Mouse (Mus musculus): Measurements from ENCODE around the gene Gas2l2. TPM values are rescaled to one million over a fixed set of nuclear protein-coding genes. Genes with fewer than 3 reads are reported as not detected.

Gene Gas2l2
- polyA plus RNA-seq, 1 experiment = not detected

GRCm38 (mm10) chr11:83418566-83418965 lies 10.7 kb downstream of the Gas2l2 start:
- no peak for TF ChIP-seq POLR2A (IDR thresholded peaks at IDR 0.05; ENCODE audit: borderline replicate concordance, control insufficient read depth, low read depth, low read length)
- no peak for TF ChIP-seq CTCF (IDR thresholded peaks at IDR 0.05; ENCODE audit: control insufficient read depth, insufficient read depth, low read length)
- Histone ChIP-seq H3K4me1 (ENCODE audit: control insufficient read depth, insufficient read depth, low read length) (0 out of 2 replicates have a peak, but pooled peaks cover 2% of the 10 kb centered on the region), H3K27ac (ENCODE audit: control insufficient read depth, insufficient read depth, low read depth, low read length, poor library complexity) (no peak overlapping the region), H3K4me3 (replicated peaks; ENCODE audit: control insufficient read depth, low read depth, low read length) (no peak overlapping the region)
- WGBS = 6% methylated on average over 38 of the region's 38 CpGs

GRCm38 (mm10) chr11:83417708-83418107 lies 11.5 kb downstream of the Gas2l2 start:
- 0 out of 2 replicates have a peak, but pooled peaks cover 2% of the 10 kb centered on the region for H3K4me1 ChIP-seq (ENCODE audit: control insufficient read depth, insufficient read depth, low read length)
- WGBS = 78% methylated on average over 7 of the region's 7 CpGs
- TF ChIP-seq CTCF (IDR thresholded peaks at IDR 0.05; ENCODE audit: control insufficient read depth, insufficient read depth, low read length) (no peak), POLR2A (IDR thresholded peaks at IDR 0.05; ENCODE audit: borderline replicate concordance, control insufficient read depth, low read depth, low read length) (no peak)

DNA sequence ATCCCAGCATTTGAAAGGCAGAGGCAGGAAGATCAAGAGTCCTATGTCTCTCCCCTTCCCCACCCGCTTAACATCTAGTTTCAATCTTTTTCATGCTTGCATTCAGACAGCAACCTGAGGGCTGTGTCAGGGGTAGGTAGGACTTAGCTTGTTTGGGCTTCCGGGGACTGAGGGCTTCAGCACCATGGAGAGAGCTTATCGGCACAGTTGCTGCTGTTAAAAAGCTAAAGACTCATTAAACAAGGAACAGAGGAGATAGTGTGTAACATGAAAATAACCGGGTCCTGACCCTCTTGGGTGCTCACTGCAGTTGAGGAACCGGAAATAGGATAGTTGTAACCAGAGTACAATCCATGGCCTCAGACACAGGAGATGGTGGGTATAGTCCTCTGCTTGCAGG lies 12.2 kb downstream of the Gas2l2 start:
- TF ChIP-seq CTCF (IDR thresholded peaks at IDR 0.05; ENCODE audit: control insufficient read depth, insufficient read depth, low read length) (no peak), POLR2A (IDR thresholded peaks at IDR 0.05; ENCODE audit: borderline replicate concordance, control insufficient read depth, low read depth, low read length) (no peak)
- WGBS = 7% methylated on average over 5 of the region's 5 CpGs
- H3K27ac ChIP-seq (ENCODE audit: control insufficient read depth, insufficient read depth, low read depth, low read length, poor library complexity) = no peak overlapping the region
- 0 out of 2 replicates have a peak, but pooled peaks cover 2% of the 10 kb centered on the region for H3K4me1 ChIP-seq (ENCODE audit: control insufficient read depth, insufficient read depth, low read length)
- no peak overlapping the region for H3K4me3 ChIP-seq (replicated peaks; ENCODE audit: control insufficient read depth, low read depth, low read length)

More at GRCm38 (mm10) chr11:83417708-83418107, 11.5 kb downstream of the Gas2l2 start:
- Histone ChIP-seq H3K4me3 (replicated peaks; ENCODE audit: control insufficient read depth, low read depth, low read length) (no peak overlapping the region), H3K27ac (ENCODE audit: control insufficient read depth, insufficient read depth, low read depth, low read length, poor library complexity) (no peak overlapping the region)

- no peak overlapping the region for H3K4me3 ChIP-seq (replicated peaks; ENCODE audit: control insufficient read depth, low read depth, low read length)
- WGBS = 69% methylated on average over 6 of the region's 6 CpGs
Measured at GRCm38 (mm10) chr11:83410510-83410909, 18.7 kb downstream of the Gas2l2 start.

GRCm38 (mm10) chr11:83409792-83410291 lies 19.4 kb downstream of the Gas2l2 start:
- no peaks in the 10 kb centered on the region for H3K4me1 ChIP-seq (ENCODE audit: control insufficient read depth, insufficient read depth, low read length)
- TF ChIP-seq CTCF (IDR thresholded peaks at IDR 0.05; ENCODE audit: control insufficient read depth, insufficient read depth, low read length) (no peak), POLR2A (IDR thresholded peaks at IDR 0.05; ENCODE audit: borderline replicate concordance, control insufficient read depth, low read depth, low read length) (no peak)
- H3K27ac ChIP-seq (ENCODE audit: control insufficient read depth, insufficient read depth, low read depth, low read length, poor library complexity) = no peak overlapping the region
- 2% methylated on average over 39 of the region's 40 CpGs for WGBS
- H3K4me3 ChIP-seq (replicated peaks; ENCODE audit: control insufficient read depth, low read depth, low read length) = no peak overlapping the region

More at GRCm38 (mm10) chr11:83410510-83410909, 18.7 kb downstream of the Gas2l2 start:
- TF ChIP-seq POLR2A (IDR thresholded peaks at IDR 0.05; ENCODE audit: borderline replicate concordance, control insufficient read depth, low read depth, low read length) (no peak), CTCF (IDR thresholded peaks at IDR 0.05; ENCODE audit: control insufficient read depth, insufficient read depth, low read length) (no peak)
- Histone ChIP-seq H3K4me1 (ENCODE audit: control insufficient read depth, insufficient read depth, low read length) (no peaks in the 10 kb centered on the region), H3K27ac (ENCODE audit: control insufficient read depth, insufficient read depth, low read depth, low read length, poor library complexity) (no peak overlapping the region)

DNA sequence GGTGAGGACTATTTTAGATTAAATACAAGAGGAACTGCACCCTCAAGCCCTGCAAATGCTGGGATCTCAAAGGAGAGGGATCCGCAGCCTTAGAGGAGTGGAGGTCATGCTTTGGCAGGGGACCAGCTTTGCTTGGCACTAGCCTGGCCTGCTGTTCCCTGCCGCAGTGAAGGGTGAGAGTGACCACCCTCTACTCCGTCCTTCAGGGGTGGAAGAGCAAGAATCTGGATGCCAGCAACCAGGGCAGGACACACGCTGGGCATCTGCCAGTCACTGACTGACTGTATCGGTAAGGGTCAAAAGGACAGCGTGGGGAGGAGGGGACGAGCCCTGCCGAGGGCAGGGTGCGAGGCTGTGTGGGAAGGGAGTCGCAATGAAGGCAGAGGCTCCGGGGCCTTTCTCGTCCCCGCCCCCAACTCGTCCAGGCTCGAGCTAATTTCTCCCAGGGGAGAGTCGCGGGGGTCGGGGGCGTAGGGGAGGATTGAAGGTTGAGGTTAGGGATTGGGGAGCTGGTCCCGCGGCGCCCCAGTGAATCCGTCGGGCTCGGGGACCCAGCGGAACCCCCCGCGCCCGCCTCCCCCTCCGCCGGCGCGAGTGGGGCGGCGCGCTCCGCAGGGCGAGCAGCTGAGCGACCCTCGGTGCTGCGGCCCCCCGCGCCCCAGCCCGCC lies 20.0 kb downstream of the Gas2l2 start, which contains the start of gene Rasl10b:
Rasl10b (plus strand) TSS at position 51 of the 668 bp plus-strand sequence.
- no peak within 1 kb of the TSS for H3K4me3 ChIP-seq (replicated peaks; ENCODE audit: control insufficient read depth, low read depth, low read length)
- no peaks in the 10 kb centered on the region for H3K4me1 ChIP-seq (ENCODE audit: control insufficient read depth, insufficient read depth, low read length)
- H3K27ac ChIP-seq (ENCODE audit: control insufficient read depth, insufficient read depth, low read depth, low read length, poor library complexity) = no peak within 1 kb of the TSS
- 6% methylated on average over 40 of the region's 44 CpGs for WGBS
- TF ChIP-seq CTCF (IDR thresholded peaks at IDR 0.05; ENCODE audit: control insufficient read depth, insufficient read depth, low read length) (no peak), POLR2A (IDR thresholded peaks at IDR 0.05; ENCODE audit: borderline replicate concordance, control insufficient read depth, low read depth, low read length) (no peak)

DNA sequence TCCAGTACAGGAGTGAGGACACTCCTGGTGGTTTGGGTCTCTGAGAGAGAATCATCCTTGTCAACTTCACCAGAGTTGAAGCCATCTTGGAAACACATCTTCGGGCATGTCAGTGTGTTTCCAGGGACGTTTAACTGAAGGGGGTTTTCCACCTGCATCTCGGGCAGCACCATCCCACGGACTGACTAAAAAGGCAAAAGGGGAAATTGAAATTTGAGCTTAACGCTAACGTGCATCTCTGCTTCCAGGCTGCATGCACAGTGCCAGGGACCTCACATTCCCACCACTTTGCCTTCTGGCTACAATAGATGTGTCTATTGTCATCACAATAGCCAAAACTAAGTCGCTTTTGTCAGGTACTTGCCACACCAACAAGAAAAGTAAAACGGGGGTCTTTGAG lies 21.0 kb downstream of the Gas2l2 start:
- TF ChIP-seq CTCF (IDR thresholded peaks at IDR 0.05; ENCODE audit: control insufficient read depth, insufficient read depth, low read length) (no peak), POLR2A (IDR thresholded peaks at IDR 0.05; ENCODE audit: borderline replicate concordance, control insufficient read depth, low read depth, low read length) (no peak)
- Histone ChIP-seq H3K4me1 (ENCODE audit: control insufficient read depth, insufficient read depth, low read length) (no peaks in the 10 kb centered on the region), H3K4me3 (replicated peaks; ENCODE audit: control insufficient read depth, low read depth, low read length) (no peak overlapping the region), H3K27ac (ENCODE audit: control insufficient read depth, insufficient read depth, low read depth, low read length, poor library complexity) (no peak overlapping the region)
- WGBS = 17% methylated on average over 8 of the region's 8 CpGs

DNA sequence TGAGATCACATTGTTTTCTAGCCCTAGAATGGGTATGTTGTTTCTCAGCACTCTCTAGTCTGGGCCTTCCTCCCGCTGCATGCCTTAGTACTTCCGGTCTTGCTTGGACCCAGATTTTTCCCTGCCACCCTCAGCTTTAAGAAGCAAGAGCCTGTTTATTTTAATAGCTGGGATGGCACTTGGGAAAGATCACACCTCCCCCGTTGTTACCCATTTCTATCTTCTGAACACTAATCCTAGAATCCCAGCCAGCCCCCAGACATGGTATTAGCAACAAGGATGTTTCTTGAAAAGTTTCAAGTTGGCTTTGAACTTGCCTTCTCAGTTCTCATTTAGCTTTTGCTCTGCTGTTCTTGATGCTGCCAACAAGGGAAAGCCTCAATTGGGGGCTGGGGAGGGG lies 22.9 kb downstream of the Gas2l2 start:
- TF ChIP-seq POLR2A (IDR thresholded peaks at IDR 0.05; ENCODE audit: borderline replicate concordance, control insufficient read depth, low read depth, low read length) = no peak
- no peak for TF ChIP-seq CTCF (IDR thresholded peaks at IDR 0.05; ENCODE audit: control insufficient read depth, insufficient read depth, low read length)
- Histone ChIP-seq H3K4me3 (replicated peaks; ENCODE audit: control insufficient read depth, low read depth, low read length) (no peak overlapping the region), H3K4me1 (ENCODE audit: control insufficient read depth, insufficient read depth, low read length) (no peaks in the 10 kb centered on the region), H3K27ac (ENCODE audit: control insufficient read depth, insufficient read depth, low read depth, low read length, poor library complexity) (no peak overlapping the region)
- WGBS = 67% methylated on average over 3 of the region's 3 CpGs

Data from bone marrow, adult 2 months (tissue).